Mouse (Mus musculus): Measurements from ENCODE around the gene Tbx20. TPM values are rescaled to one million over a fixed set of nuclear protein-coding genes. Genes with fewer than 3 reads are reported as not detected.

Tbx20 gene
- polyA plus RNA-seq (2012), result 0.01 TPM in 1 of 2 replicates, not detected in the other

GRCm38 (mm10) chr9:24774160-24774969 lies at the start of gene Tbx20:
Gene Tbx20 (minus strand): TSS chr9:24774303.

GRCm38 (mm10) chr9:24695700-24696404 lies 78.3 kb downstream of the Tbx20 start, which contains the start of gene Dpy19l2:
Gene Dpy19l2 (minus strand): TSS chr9:24696293.

Other genes with a start within 250 kb of the Tbx20 start
- gene Cypt4, start 149.1 kb downstream of the Tbx20 start, polyA plus RNA-seq (2012), result not detected in 2 replicates
- gene Dpy19l2, start 78.0 kb downstream of the Tbx20 start, polyA plus RNA-seq (2012), result not detected in 2 replicates